Mouse (Mus musculus): ENCODE data around the gene Nsun4. TPM values are rescaled to one million over a fixed set of nuclear protein-coding genes. Genes with fewer than 3 reads are reported as not detected.

Nsun4 gene
- total and polyA plus RNA-seq, 2 experiments from 2014 or later, result 8.2 to 10.6 TPM

- 47% methylated on average over 1 of the region's 1 CpGs for WGBS
- Histone ChIP-seq H3K27me3 (ENCODE audit: insufficient read depth, low read length) (no peaks in the 10 kb centered on the region), H3K4me2 (ENCODE audit: low read depth) (no peak overlapping the region), H3K9ac (no peak overlapping the region), H3K9me3 (ENCODE audit: low read length) (no peaks in the 10 kb centered on the region), H3K4me3 (ENCODE audit: low read depth, low read length) (no peak overlapping the region), H3K36me3 (ENCODE audit: insufficient read depth) (peaks cover 23% of the 10 kb centered on the region), H3K27ac (ENCODE audit: low read depth, low read length) (no peak overlapping the region), H3K4me1 (ENCODE audit: insufficient read depth) (no peaks in the 10 kb centered on the region)
- DNase-seq (no peak), ATAC-seq (no peak)
- TF ChIP-seq CTCF (IDR thresholded peaks at IDR 0.05; ENCODE audit: low read depth), result no peak
These were observed 10.2 kb upstream of the Nsun4 start for GRCm38 (mm10) chr4:116063855-116064254.

- no peaks in the 10 kb centered on the region for H3K4me1 ChIP-seq (ENCODE audit: insufficient read depth)
- no peaks in the 10 kb centered on the region for H3K27me3 ChIP-seq (ENCODE audit: insufficient read depth, low read length)
- no peaks in the 10 kb centered on the region for H3K36me3 ChIP-seq (ENCODE audit: insufficient read depth)
- DNase-seq, result no peak
- no peaks in the 10 kb centered on the region for H3K9me3 ChIP-seq (ENCODE audit: low read length)
- 77% methylated on average over 5 of the region's 5 CpGs for WGBS
- no peak for ATAC-seq
- no peak overlapping the region for H3K4me2 ChIP-seq (ENCODE audit: low read depth)
- no peak overlapping the region for H3K27ac ChIP-seq (ENCODE audit: low read depth, low read length)
- no peak for TF ChIP-seq CTCF (IDR thresholded peaks at IDR 0.05; ENCODE audit: low read depth)
- no peak overlapping the region for H3K4me3 ChIP-seq (ENCODE audit: low read depth, low read length)
- no peak overlapping the region for H3K9ac ChIP-seq
These were observed 5.5 kb upstream of the Nsun4 start for GRCm38 (mm10) chr4:116059012-116059726.

- H3K4me3 ChIP-seq (ENCODE audit: low read depth, low read length), result no peak overlapping the region
- TF ChIP-seq CTCF (IDR thresholded peaks at IDR 0.05; ENCODE audit: low read depth), result no peak
- no peak overlapping the region for H3K4me2 ChIP-seq (ENCODE audit: low read depth)
- no peak for DNase-seq
- H3K9ac ChIP-seq, result no peak overlapping the region
- H3K9me3 ChIP-seq (ENCODE audit: low read length), result no peaks in the 10 kb centered on the region
- H3K36me3 ChIP-seq (ENCODE audit: insufficient read depth), result no peaks in the 10 kb centered on the region
- no peaks in the 10 kb centered on the region for H3K27me3 ChIP-seq (ENCODE audit: insufficient read depth, low read length)
- H3K4me1 ChIP-seq (ENCODE audit: insufficient read depth), result peaks cover 3% of the 10 kb centered on the region; the same call in 1 of the 2 replicates
- H3K27ac ChIP-seq (ENCODE audit: low read depth, low read length), result no peak overlapping the region
- no peak for ATAC-seq
- WGBS, result 3% methylated on average over 1 of the region's 1 CpGs
These were observed 3.9 kb upstream of the Nsun4 start for GRCm38 (mm10) chr4:116057559-116057958.

GRCm38 (mm10) chr4:116052526-116053293 is 966 bp downstream of the Nsun4 start:
- ATAC-seq (no peak), DNase-seq (peak; percentile 20)
- Histone ChIP-seq H3K9ac (peak overlapping the region; percentile 51), H3K4me2 (ENCODE audit: low read depth) (peak overlapping the region; percentile 57), H3K4me3 (ENCODE audit: low read depth, low read length) (peak overlapping the region; percentile 53), H3K9me3 (ENCODE audit: low read length) (no peaks in the 10 kb centered on the region), H3K36me3 (ENCODE audit: insufficient read depth) (no peaks in the 10 kb centered on the region), H3K27me3 (ENCODE audit: insufficient read depth, low read length) (no peaks in the 10 kb centered on the region), H3K4me1 (ENCODE audit: insufficient read depth) (peaks cover 3% of the 10 kb centered on the region; the same call in 1 of the 2 replicates), H3K27ac (ENCODE audit: low read depth, low read length) (peak overlapping the region; percentile 83)
- WGBS, result 8% methylated on average over 22 of the region's 22 CpGs
- peak; percentile 45 for TF ChIP-seq CTCF (IDR thresholded peaks at IDR 0.05; ENCODE audit: low read depth)

- TF ChIP-seq CTCF (IDR thresholded peaks at IDR 0.05; ENCODE audit: low read depth), result no peak
- H3K4me2 ChIP-seq (ENCODE audit: low read depth), result no peak overlapping the region
- ATAC-seq (no peak), DNase-seq (no peak)
- H3K4me3 ChIP-seq (ENCODE audit: low read depth, low read length), result no peak overlapping the region
- H3K9ac ChIP-seq, result no peak overlapping the region
- 81% methylated on average over 3 of the region's 3 CpGs for WGBS
- no peaks in the 10 kb centered on the region for H3K27me3 ChIP-seq (ENCODE audit: insufficient read depth, low read length)
- H3K27ac ChIP-seq (ENCODE audit: low read depth, low read length), result no peak overlapping the region
- H3K4me1 ChIP-seq (ENCODE audit: insufficient read depth), result peaks cover 3% of the 10 kb centered on the region; the same call in 1 of the 2 replicates
- no peaks in the 10 kb centered on the region for H3K9me3 ChIP-seq (ENCODE audit: low read length)
- H3K36me3 ChIP-seq (ENCODE audit: insufficient read depth), result no peaks in the 10 kb centered on the region
These were observed 4.5 kb downstream of the Nsun4 start for GRCm38 (mm10) chr4:116049211-116049610.

GRCm38 (mm10) chr4:116048130-116048920 is 5.4 kb downstream of the Nsun4 start:
- no peaks in the 10 kb centered on the region for H3K36me3 ChIP-seq (ENCODE audit: insufficient read depth)
- no peak for TF ChIP-seq CTCF (IDR thresholded peaks at IDR 0.05; ENCODE audit: low read depth)
- no peak overlapping the region for H3K4me3 ChIP-seq (ENCODE audit: low read depth, low read length)
- DNase-seq (no peak), ATAC-seq (no peak)
- H3K4me2 ChIP-seq (ENCODE audit: low read depth), result no peak overlapping the region
- no peak overlapping the region for H3K27ac ChIP-seq (ENCODE audit: low read depth, low read length)
- no peaks in the 10 kb centered on the region for H3K9me3 ChIP-seq (ENCODE audit: low read length)
- H3K9ac ChIP-seq, result no peak overlapping the region
- 73% methylated on average over 7 of the region's 7 CpGs for WGBS
- no peaks in the 10 kb centered on the region for H3K27me3 ChIP-seq (ENCODE audit: insufficient read depth, low read length)
- H3K4me1 ChIP-seq (ENCODE audit: insufficient read depth), result peaks cover 3% of the 10 kb centered on the region; the same call in 1 of the 2 replicates

Measured in forebrain, postnatal 0 days (tissue).